Mouse (Mus musculus) G1E-ER4 (cell line): ENCODE data around the gene Rsrp1. TPM values are rescaled to one million over a fixed set of nuclear protein-coding genes. Genes with fewer than 3 reads are reported as not detected.

Experiments used
- GATA1 ChIP-seq: IDR thresholded peaks from one replicate; pipeline ENCODE4 v1.8.0; 2012; ENCODE audit warnings: low read length, inconsistent platforms
- polyA plus RNA-seq: library from polyadenylated mRNA; stranded (reverse); fragments of >175 nt; gene quantifications from 2 replicates; pipeline ENCODE4 v1.2.3, GENCODE M21; 2012

The Rsrp1 gene
- polyA plus RNA-seq, 1 experiment, result 359 TPM

- no peak for TF ChIP-seq GATA1
Observed at GRCm38 (mm10) chr4:134939900-134940299, 16.5 kb downstream of the Rsrp1 start.

GRCm38 (mm10) chr4:134943758-134944538, 20.6 kb downstream of the Rsrp1 start:
- no peak for TF ChIP-seq GATA1

- no peak for TF ChIP-seq GATA1
Observed at GRCm38 (mm10) chr4:134946024-134946744, 22.8 kb downstream of the Rsrp1 start.

GRCm38 (mm10) chr4:134950518-134951091, 27.2 kb downstream of the Rsrp1 start:
- TF ChIP-seq GATA1, result no peak

- no peak for TF ChIP-seq GATA1
Observed at GRCm38 (mm10) chr4:134954461-134954860, 31.1 kb downstream of the Rsrp1 start.

GRCm38 (mm10) chr4:134955196-134955595, 31.8 kb downstream of the Rsrp1 start:
- TF ChIP-seq GATA1, result no peak

GRCm38 (mm10) chr4:134955845-134956244, 32.5 kb downstream of the Rsrp1 start:
- TF ChIP-seq GATA1, result no peak

GRCm38 (mm10) chr4:134956328-134956727, 32.9 kb downstream of the Rsrp1 start:
- TF ChIP-seq GATA1, result no peak

GRCm38 (mm10) chr4:134963021-134963776, 39.8 kb downstream of the Rsrp1 start:
- TF ChIP-seq GATA1, result no peak

GRCm38 (mm10) chr4:134967887-134968604, 44.7 kb downstream of the Rsrp1 start:
- TF ChIP-seq GATA1, result no peak

- TF ChIP-seq GATA1, result no peak
Observed at GRCm38 (mm10) chr4:134968605-134968976, 45.2 kb downstream of the Rsrp1 start.

GRCm38 (mm10) chr4:134975261-134975928, 52.0 kb downstream of the Rsrp1 start:
- TF ChIP-seq GATA1, result no peak

GRCm38 (mm10) chr4:134975929-134976308, 52.5 kb downstream of the Rsrp1 start:
- no peak for TF ChIP-seq GATA1

Other genes with a start within 250 kb of the Rsrp1 start
- gene Man1c1, start 219.3 kb upstream of the Rsrp1 start, polyA plus RNA-seq, result not detected in 2 replicates
- 9.9 and 11.2 TPM in 2 replicates for gene Ldlrap1, start 155.6 kb upstream of the Rsrp1 start, polyA plus RNA-seq
- 9.3 and 10.0 TPM in 2 replicates for gene Maco1, start 70.2 kb upstream of the Rsrp1 start, polyA plus RNA-seq
- gene Rhd, start 59.1 kb upstream of the Rsrp1 start, polyA plus RNA-seq, result 3.1 and 4.3 TPM in 2 replicates
- gene Tmem50a, start 8.6 kb upstream of the Rsrp1 start, polyA plus RNA-seq, result 5.1 and 5.4 TPM in 2 replicates
- 49.3 and 61.8 TPM in 2 replicates for gene Syf2, start 7.3 kb downstream of the Rsrp1 start, polyA plus RNA-seq
- gene Runx3, start 197.1 kb downstream of the Rsrp1 start, polyA plus RNA-seq, result not detected in 2 replicates